Mouse (Mus musculus) kidney, embryonic 16.5 days (tissue): Measurements from ENCODE around the gene Gm11444. TPM values are rescaled to one million over a fixed set of nuclear protein-coding genes. Genes with fewer than 3 reads are reported as not detected.

Experiments
- ATAC-seq: fragments of 200-750 bp; cut with Nextera tagmentation; 2 replicates; pipeline ENCODE4 v1.8.0; 2017; ENCODE audit warnings: moderate TSS enrichment; ENCODE audit not compliant: low FRiP score, low TSS enrichment
- H3K27ac ChIP-seq: fragments of 300-500 bp; sonication (generic); 2 replicates; pipeline ENCODE4 v1.5.1; 2014; ENCODE audit warnings: low read length
- H3K27me3 ChIP-seq: fragments of 300-500 bp; sonication (generic); 2 replicates; pipeline ENCODE4 v1.6.1; 2014; ENCODE audit warnings: low read length, control low read depth, mixed read lengths; ENCODE audit not compliant: insufficient read depth
- H3K36me3 ChIP-seq: fragments of 300-500 bp; sonication (generic); 2 replicates; pipeline ENCODE4 v1.6.1; 2014; ENCODE audit warnings: low read length, control low read depth, mixed read lengths; ENCODE audit not compliant: insufficient read depth
- H3K4me1 ChIP-seq: fragments of 300-500 bp; sonication (generic); 2 replicates; pipeline ENCODE4 v1.6.1; 2014; ENCODE audit warnings: low read length, control low read depth, mixed read lengths; ENCODE audit not compliant: insufficient read depth
- H3K4me2 ChIP-seq: fragments of 300-500 bp; sonication (generic); replicated peaks from 2 replicates; pipeline ENCODE4 v1.6.1; 2014; ENCODE audit warnings: low read depth, low read length
- H3K4me3 ChIP-seq: fragments of 300-500 bp; sonication (generic); 2 replicates; pipeline ENCODE4 v1.5.1; 2014; ENCODE audit warnings: mild to moderate bottlenecking, low read length
- H3K9ac ChIP-seq: fragments of 300-500 bp; sonication (generic); replicated peaks from 2 replicates; pipeline ENCODE4 v1.6.1; 2014; ENCODE audit warnings: low read length
- H3K9me3 ChIP-seq: fragments of 300-500 bp; sonication (generic); 2 replicates; pipeline ENCODE4 v1.6.1; 2016; ENCODE audit warnings: low read length, control low read depth
- WGBS: fragments of 180-500 bp; shearing (Covaris S2); extraction: QIAGEN DNeasy Blood & Tissue Kit; methylation state at CpG from one replicate; pipeline ENCODE4 v1.1.7; 2014; 5-methylcytosine and 5-hydroxymethylcytosine counted together
- polyA plus RNA-seq: library from polyadenylated mRNA; unstranded; fragments of >200 nt; fragmentation: Nextera tagmentation; extraction: Ambion mirVana; gene quantifications from 2 replicates; pipeline ENCODE4 v1.2.1, GENCODE M21; 2015

The Gm11444 gene
- polyA plus RNA-seq, 1 experiment from 2014 or later = not detected

DNA sequence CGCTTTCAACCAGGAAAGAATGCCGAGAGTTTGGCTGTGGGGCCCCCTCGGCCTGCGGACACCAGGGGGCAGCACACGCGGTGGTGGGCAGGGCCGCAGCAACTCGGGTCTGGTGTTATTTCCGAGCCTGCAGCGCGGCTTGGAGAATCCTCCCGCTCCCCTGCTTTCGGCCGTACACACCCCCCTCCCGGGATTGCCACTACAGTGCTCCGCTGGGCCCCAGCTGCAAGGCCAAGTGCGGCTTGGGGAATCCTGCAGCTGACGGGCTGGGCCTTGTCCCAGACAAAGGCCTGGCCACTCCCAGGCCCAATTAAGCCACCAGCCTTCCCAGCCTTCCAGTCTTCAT is 6.8 kb downstream of the Gm11444 start:
- Histone ChIP-seq H3K9ac (peak overlapping the region; percentile 76), H3K27me3 (peaks cover 33% of the 10 kb centered on the region), H3K4me2 (peak overlapping the region; percentile 79), H3K27ac (peak overlapping the region; percentile 75), H3K9me3 (no peaks in the 10 kb centered on the region), H3K4me1 (peaks cover 59% of the 10 kb centered on the region), H3K36me3 (no peaks in the 10 kb centered on the region), H3K4me3 (peak overlapping the region; percentile 63)
- ATAC-seq = peak; percentile 35
- WGBS = under 1% methylated on average over 18 of the region's 18 CpGs

DNA sequence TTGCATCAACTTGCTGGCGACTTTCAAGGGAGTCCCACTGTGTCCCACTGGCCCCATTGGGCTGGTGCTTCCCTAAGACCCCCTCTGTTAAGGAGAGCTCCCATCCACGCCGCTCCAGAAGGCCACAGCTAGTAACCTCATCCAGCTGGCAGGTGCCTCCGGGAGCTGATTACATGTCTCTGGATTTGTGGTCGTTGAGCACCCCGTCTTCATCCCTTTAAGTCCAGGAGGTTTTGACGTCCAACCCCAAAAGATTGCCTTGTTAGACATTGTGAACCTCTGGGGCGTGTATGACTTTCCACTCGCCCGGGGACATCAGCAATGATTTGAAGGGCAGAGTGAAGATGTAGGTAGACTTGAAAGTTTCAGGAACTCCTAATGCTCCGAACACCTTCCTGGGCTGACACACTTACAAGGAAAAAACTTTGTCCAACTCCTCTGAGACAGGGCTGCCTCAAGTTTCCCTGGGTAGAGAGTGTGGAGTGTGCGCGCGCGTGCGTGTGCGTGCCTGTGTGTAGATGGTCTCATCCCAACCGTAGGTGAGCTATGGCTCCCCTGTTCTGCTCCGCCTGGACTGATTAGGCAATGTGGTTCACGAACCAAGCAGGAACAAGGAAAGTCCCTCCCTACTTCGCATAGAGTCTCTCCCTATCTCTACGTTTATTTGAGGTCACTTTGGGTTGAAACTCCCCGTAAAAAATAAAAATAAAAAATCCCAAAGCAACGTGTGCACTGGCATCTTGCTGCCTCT is 7.4 kb downstream of the Gm11444 start:
- Histone ChIP-seq H3K36me3 (no peaks in the 10 kb centered on the region), H3K27ac (peak overlapping the region; percentile 75), H3K4me2 (peak overlapping the region; percentile 79), H3K9ac (peak overlapping the region; percentile 76), H3K4me3 (peak overlapping the region; percentile 63), H3K9me3 (no peaks in the 10 kb centered on the region), H3K27me3 (peaks cover 38% of the 10 kb centered on the region), H3K4me1 (peaks cover 62% of the 10 kb centered on the region)
- 10% methylated on average over 24 of the region's 24 CpGs for WGBS
- ATAC-seq = no peak

DNA sequence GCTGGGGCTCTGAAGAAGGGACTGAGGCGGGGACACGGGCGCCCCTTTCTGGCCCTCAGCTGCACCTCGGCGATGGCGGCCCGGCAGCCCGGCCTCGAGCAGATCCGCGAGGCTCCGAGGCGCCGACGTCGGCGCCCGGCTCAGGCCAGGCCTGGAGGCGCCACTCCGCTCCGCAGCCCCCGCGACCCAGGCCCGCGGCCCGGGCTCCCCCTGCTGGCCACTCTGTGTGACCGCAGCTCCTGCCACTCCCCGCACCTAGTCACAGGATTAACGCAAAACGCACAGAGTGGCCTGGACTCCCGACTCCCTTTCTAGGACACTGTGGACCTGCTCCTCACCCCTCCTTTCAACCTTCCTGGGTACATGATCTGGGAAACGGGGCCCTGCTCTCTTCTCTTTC is 8.2 kb downstream of the Gm11444 start:
- Histone ChIP-seq H3K4me3 (peak overlapping the region; percentile 74), H3K9ac (peak overlapping the region; percentile 94), H3K27me3 (peaks cover 43% of the 10 kb centered on the region), H3K9me3 (no peaks in the 10 kb centered on the region), H3K4me1 (peaks cover 64% of the 10 kb centered on the region), H3K27ac (peak overlapping the region; percentile 75), H3K36me3 (peaks cover 5% of the 10 kb centered on the region; the same call in 1 of the 2 replicates), H3K4me2 (peak overlapping the region; percentile 79)
- peak; percentile 46 for ATAC-seq
- WGBS = 0% methylated on average over 32 of the region's 32 CpGs

DNA sequence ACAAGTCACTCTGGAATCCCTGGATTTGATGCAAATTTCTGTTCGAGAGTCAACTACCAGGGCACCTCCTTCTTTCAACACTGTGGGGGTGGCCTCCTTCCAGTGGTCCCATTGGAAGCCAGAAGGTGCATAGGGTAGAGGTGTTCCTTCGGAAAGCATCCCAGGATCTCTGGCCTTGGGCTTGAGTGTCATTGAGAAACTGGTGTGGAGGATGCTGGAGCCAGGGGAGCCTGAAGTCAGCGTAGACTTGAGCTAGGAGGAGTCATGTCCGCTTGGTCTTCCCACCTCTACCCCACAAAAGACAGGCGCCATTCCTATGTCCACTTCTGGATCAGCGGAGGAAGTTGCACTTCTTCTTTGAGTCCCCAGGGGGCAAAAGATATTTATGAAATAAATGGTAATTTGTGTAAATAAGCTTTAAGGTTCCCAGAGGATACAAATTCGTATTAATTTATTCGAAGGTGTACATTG is 8.9 kb downstream of the Gm11444 start:
- Histone ChIP-seq H3K9me3 (no peaks in the 10 kb centered on the region), H3K4me3 (peak overlapping the region; percentile 74), H3K4me2 (peak overlapping the region; percentile 79), H3K9ac (peak overlapping the region; percentile 94), H3K36me3 (peaks cover 6% of the 10 kb centered on the region; the same call in 1 of the 2 replicates), H3K4me1 (peaks cover 58% of the 10 kb centered on the region), H3K27ac (peak overlapping the region; percentile 94), H3K27me3 (peaks cover 51% of the 10 kb centered on the region)
- 18% methylated on average over 8 of the region's 8 CpGs for WGBS
- no peak for ATAC-seq

DNA sequence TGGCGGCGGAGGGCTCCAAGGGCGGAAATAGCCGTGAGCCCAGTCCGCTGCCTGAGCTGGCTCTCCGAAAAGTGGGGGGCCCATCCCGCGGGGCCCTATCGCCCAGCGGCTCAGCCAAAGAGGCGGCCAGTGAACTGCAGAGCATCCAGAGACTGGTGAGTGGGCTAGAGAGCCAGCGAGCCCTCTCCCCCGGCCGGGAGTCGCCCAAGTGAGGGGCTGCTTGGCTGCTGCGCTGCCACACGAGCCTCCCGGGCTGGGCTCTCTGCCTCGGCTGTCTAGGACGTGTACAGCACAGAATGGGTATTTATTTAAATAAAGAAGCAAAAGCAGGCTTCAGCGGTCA is 9.4 kb downstream of the Gm11444 start:
- Histone ChIP-seq H3K27me3 (peaks cover 54% of the 10 kb centered on the region), H3K36me3 (peaks cover 6% of the 10 kb centered on the region; the same call in 1 of the 2 replicates), H3K9ac (peak overlapping the region; percentile 94), H3K9me3 (no peaks in the 10 kb centered on the region), H3K4me1 (peaks cover 53% of the 10 kb centered on the region), H3K4me2 (peak overlapping the region; percentile 79), H3K4me3 (peak overlapping the region; percentile 74), H3K27ac (peak overlapping the region; percentile 94)
- WGBS = 12% methylated on average over 21 of the region's 21 CpGs
- no peak for ATAC-seq

DNA sequence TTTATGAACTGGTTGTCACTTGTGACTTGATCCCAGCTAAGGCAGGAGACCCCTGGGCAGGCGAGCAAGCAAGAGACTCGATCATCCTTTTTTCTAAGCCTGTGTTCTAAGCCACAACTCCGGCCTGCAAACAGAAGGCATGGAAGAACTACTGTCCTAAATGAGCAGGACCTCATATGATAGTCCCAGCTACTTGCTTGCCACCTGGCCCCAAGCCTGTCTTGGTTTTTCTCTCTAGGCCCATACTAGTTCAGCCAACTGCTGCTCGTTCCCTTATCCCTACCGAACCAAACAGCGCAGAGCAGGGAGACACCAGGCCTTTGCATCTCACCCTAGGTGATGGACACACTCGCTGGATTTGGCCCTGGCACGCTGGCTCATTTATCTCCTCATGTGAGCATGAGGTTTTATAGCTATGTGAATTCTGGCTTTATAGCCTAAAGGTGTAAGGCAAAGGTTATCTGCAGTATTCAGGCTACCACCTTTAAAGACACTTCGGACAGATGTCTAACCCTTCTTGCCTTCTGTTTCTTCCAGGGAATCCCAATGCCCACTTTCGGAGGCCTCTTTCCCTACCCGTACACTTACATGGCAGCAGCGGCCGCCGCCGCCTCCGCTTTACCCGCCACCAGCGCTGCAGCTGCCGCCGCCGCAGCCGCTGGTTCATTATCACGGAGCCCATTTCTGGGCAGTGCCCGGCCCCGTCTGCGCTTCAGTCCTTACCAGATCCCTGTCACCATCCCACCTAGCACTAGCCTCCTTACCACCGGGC is 9.9 kb downstream of the Gm11444 start:
- Histone ChIP-seq H3K9me3 (no peaks in the 10 kb centered on the region), H3K27me3 (peaks cover 56% of the 10 kb centered on the region), H3K4me2 (peak overlapping the region; percentile 79), H3K27ac (peak overlapping the region; percentile 94), H3K9ac (peak overlapping the region; percentile 94), H3K36me3 (peaks cover 6% of the 10 kb centered on the region; the same call in 1 of the 2 replicates), H3K4me1 (peaks cover 48% of the 10 kb centered on the region), H3K4me3 (peak overlapping the region; percentile 74)
- ATAC-seq = no peak
- WGBS = 18% methylated on average over 26 of the region's 27 CpGs

DNA sequence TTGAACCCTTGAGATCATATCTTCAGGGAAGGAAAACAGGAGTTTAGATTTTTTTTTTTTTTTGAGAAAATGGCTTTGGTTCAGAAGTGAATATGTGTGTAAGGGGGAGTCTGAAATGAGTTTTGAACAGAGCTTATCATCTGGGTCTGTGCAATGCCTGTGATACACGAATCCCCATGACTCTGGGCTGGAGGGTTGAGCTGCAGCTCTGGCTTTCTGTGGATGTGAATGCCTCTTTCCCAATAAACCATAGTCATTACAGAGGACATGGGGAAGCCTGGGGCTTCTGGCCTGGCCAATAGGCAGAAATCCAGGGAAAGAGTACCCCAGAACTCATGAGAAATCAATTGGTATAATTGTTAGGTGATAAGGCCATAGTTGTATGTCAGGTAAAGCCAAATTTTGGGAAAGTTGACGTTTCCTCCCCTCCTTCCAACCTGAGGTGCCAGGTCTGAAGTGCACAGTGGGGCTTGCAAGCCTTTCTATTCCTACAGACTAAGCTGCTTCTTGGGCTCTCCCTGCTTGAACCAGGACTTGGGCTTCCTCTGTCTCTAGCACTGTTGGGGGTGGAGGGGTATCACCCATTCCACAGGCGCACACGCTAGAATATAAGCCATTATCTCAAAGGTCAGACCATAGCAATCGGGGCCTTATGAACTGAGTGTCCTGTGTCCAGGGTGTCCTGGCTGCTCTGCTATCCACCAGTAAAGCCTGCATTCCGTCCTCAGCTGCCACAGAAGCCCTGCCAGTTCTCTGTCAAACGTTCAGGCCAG is 10.7 kb downstream of the Gm11444 start:
- H3K27me3 ChIP-seq = peaks cover 63% of the 10 kb centered on the region
- H3K36me3 ChIP-seq = peaks cover 6% of the 10 kb centered on the region; the same call in 1 of the 2 replicates

DNA sequence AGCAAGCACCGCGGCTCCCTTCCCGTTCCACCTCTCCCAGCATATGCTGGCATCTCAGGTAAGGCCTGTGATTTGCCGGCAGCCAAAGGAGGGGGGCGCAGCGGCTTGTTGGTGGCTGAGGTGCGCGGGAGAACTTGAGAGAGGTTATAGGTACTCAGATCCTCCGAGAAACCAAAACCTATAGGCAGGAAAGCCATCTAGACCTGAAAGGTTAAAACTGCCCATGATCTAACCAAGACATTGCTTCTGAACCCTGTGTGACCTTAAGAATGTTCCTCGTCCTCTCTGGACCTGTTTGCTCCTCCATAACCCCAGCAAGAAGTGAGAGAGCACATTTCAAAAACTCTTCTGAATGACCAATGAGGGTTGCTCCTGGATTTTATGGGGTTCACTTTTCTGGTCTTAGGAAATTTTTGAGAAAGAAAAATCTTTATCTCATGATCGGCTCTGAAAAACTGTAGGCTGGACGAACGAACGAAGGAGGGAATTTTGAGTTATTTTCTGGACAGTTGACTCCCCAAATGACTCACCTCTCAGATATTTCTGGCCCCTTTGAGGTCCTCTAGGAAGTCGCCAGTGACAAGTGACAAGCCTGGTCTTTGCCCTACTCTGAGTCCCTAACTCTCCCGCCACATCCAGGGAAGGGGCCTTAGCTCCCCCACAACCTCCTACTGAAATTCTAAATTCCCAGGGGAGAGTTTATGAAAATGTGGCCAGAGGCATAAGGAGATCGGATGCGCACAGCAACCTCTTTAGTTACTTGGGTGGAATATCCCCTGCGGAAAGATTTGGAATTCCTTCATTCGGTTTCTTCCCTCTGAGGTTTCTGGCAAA is 11.5 kb downstream of the Gm11444 start:
- H3K27ac ChIP-seq = peak overlapping the region; percentile 94
- no peak for ATAC-seq
- peak overlapping the region; percentile 74 for H3K4me3 ChIP-seq
- peak overlapping the region; percentile 94 for H3K9ac ChIP-seq
- H3K36me3 ChIP-seq = peaks cover 6% of the 10 kb centered on the region; the same call in 1 of the 2 replicates
- H3K9me3 ChIP-seq = no peaks in the 10 kb centered on the region
- H3K4me2 ChIP-seq = peak overlapping the region; percentile 79
- peaks cover 67% of the 10 kb centered on the region for H3K27me3 ChIP-seq
- 18% methylated on average over 20 of the region's 20 CpGs for WGBS
- H3K4me1 ChIP-seq = peaks cover 41% of the 10 kb centered on the region

More for the DNA sequence above, 10.7 kb downstream of the Gm11444 start:
- H3K27ac ChIP-seq = peak overlapping the region; percentile 94
- WGBS = 26% methylated on average over 7 of the region's 7 CpGs
- peak overlapping the region; percentile 94 for H3K9ac ChIP-seq
- peaks cover 45% of the 10 kb centered on the region for H3K4me1 ChIP-seq
- peak overlapping the region; percentile 79 for H3K4me2 ChIP-seq
- no peak for ATAC-seq
- H3K4me3 ChIP-seq = peak overlapping the region; percentile 74
- no peaks in the 10 kb centered on the region for H3K9me3 ChIP-seq
